Mouse (Mus musculus): ENCODE results near the gene Podxl. TPM values are rescaled to one million over a fixed set of nuclear protein-coding genes. Genes with fewer than 3 reads are reported as not detected.
"Not testable (repeated sequence)": the region's sequence is repeated elsewhere in the genome, so short reads cannot be mapped to it uniquely, and the experiment has no call there.

The Podxl gene
- polyA plus RNA-seq, 1 experiment from 2014 or later, result 36.2 TPM

GRCm38 (mm10) chr6:31575063-31575462 is 11.3 kb upstream of the Podxl start:
- WGBS, result 68% methylated on average over 4 of the region's 4 CpGs
- no peaks in the 10 kb centered on the region for H3K27me3 ChIP-seq (replicated peaks; ENCODE audit: control insufficient read depth, insufficient read depth, low read length)
- no peak for ATAC-seq
- H3K4me1 ChIP-seq (ENCODE audit: control insufficient read depth, insufficient read depth, low read length), result no peaks in the 10 kb centered on the region
- no peaks in the 10 kb centered on the region for H3K9me3 ChIP-seq (ENCODE audit: control insufficient read depth, low read length)
- H3K4me3 ChIP-seq (ENCODE audit: low read length), result no peak overlapping the region
- no peak overlapping the region for H3K27ac ChIP-seq (ENCODE audit: low read length)
- H3K4me2 ChIP-seq (ENCODE audit: low read depth, low read length), result no peak overlapping the region
- H3K9ac ChIP-seq (ENCODE audit: low read depth, low read length), result no peak overlapping the region
- H3K36me3 ChIP-seq (ENCODE audit: control insufficient read depth, insufficient read depth, low read length), result no peaks in the 10 kb centered on the region

- WGBS, result 65% methylated on average over 3 of the region's 3 CpGs
- Histone ChIP-seq H3K9me3 (ENCODE audit: control insufficient read depth, low read length) (no peaks in the 10 kb centered on the region), H3K4me2 (ENCODE audit: low read depth, low read length) (no peak overlapping the region), H3K36me3 (ENCODE audit: control insufficient read depth, insufficient read depth, low read length) (no peaks in the 10 kb centered on the region), H3K4me1 (ENCODE audit: control insufficient read depth, insufficient read depth, low read length) (peaks cover 3% of the 10 kb centered on the region; the same call in 1 of the 2 replicates), H3K9ac (ENCODE audit: low read depth, low read length) (no peak overlapping the region), H3K4me3 (ENCODE audit: low read length) (no peak overlapping the region), H3K27ac (ENCODE audit: low read length) (no peak overlapping the region), H3K27me3 (replicated peaks; ENCODE audit: control insufficient read depth, insufficient read depth, low read length) (no peaks in the 10 kb centered on the region)
- ATAC-seq, result no peak
These were observed 7.7 kb upstream of the Podxl start for GRCm38 (mm10) chr6:31571459-31571858.

- Histone ChIP-seq H3K27ac (ENCODE audit: low read length) (no peak overlapping the region), H3K4me3 (ENCODE audit: low read length) (no peak overlapping the region), H3K4me1 (ENCODE audit: control insufficient read depth, insufficient read depth, low read length) (peaks cover 14% of the 10 kb centered on the region), H3K27me3 (replicated peaks; ENCODE audit: control insufficient read depth, insufficient read depth, low read length) (0 out of 2 replicates have a peak, but pooled peaks cover 7% of the 10 kb centered on the region), H3K4me2 (ENCODE audit: low read depth, low read length) (no peak overlapping the region), H3K9ac (ENCODE audit: low read depth, low read length) (no peak overlapping the region), H3K9me3 (ENCODE audit: control insufficient read depth, low read length) (no peaks in the 10 kb centered on the region), H3K36me3 (ENCODE audit: control insufficient read depth, insufficient read depth, low read length) (no peaks in the 10 kb centered on the region)
- no peak for ATAC-seq
- 32% methylated on average over 7 of the region's 7 CpGs for WGBS
These were observed 4.4 kb upstream of the Podxl start for GRCm38 (mm10) chr6:31568070-31568595.

DNA sequence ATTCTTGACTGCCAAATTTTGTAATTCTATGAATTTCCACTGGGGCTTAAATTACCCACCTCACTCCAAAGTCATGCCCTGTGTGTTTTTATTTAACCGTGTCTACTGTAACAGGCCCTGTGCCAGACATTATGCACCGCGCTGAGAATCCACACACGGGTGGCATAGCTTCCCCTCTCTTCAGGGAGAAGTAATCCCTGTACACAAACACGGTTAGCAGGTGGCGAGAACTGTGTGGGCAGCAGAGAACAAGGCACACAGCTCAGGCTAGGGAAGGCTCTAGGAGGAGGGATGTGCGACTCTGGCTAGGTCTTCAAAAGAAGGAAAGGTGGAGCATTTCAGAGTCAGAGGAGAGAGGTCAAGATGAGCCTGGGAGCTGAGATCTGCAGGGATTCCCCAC is 3.4 kb upstream of the Podxl start:
- no peak overlapping the region for H3K27ac ChIP-seq (ENCODE audit: low read length)
- no peaks in the 10 kb centered on the region for H3K9me3 ChIP-seq (ENCODE audit: control insufficient read depth, low read length)
- WGBS, result 47% methylated on average over 7 of the region's 7 CpGs
- no peak for ATAC-seq
- H3K4me2 ChIP-seq (ENCODE audit: low read depth, low read length), result no peak overlapping the region
- peaks cover 14% of the 10 kb centered on the region for H3K4me1 ChIP-seq (ENCODE audit: control insufficient read depth, insufficient read depth, low read length)
- no peak overlapping the region for H3K9ac ChIP-seq (ENCODE audit: low read depth, low read length)
- 0 out of 2 replicates have a peak, but pooled peaks cover 7% of the 10 kb centered on the region for H3K27me3 ChIP-seq (replicated peaks; ENCODE audit: control insufficient read depth, insufficient read depth, low read length)
- H3K4me3 ChIP-seq (ENCODE audit: low read length), result no peak overlapping the region
- H3K36me3 ChIP-seq (ENCODE audit: control insufficient read depth, insufficient read depth, low read length), result no peaks in the 10 kb centered on the region

GRCm38 (mm10) chr6:31564901-31565391 is 1.2 kb upstream of the Podxl start:
- Histone ChIP-seq H3K4me3 (ENCODE audit: low read length) (peak overlapping the region; percentile 6; the same call in 1 of the 2 replicates), H3K36me3 (ENCODE audit: control insufficient read depth, insufficient read depth, low read length) (no peaks in the 10 kb centered on the region), H3K9me3 (ENCODE audit: control insufficient read depth, low read length) (no peaks in the 10 kb centered on the region), H3K27ac (ENCODE audit: low read length) (no peak overlapping the region), H3K4me2 (ENCODE audit: low read depth, low read length) (peak overlapping the region; percentile 87), H3K27me3 (replicated peaks; ENCODE audit: control insufficient read depth, insufficient read depth, low read length) (0 out of 2 replicates have a peak, but pooled peaks cover 7% of the 10 kb centered on the region), H3K9ac (ENCODE audit: low read depth, low read length) (no peak overlapping the region), H3K4me1 (ENCODE audit: control insufficient read depth, insufficient read depth, low read length) (peaks cover 22% of the 10 kb centered on the region)
- WGBS, result 14% methylated on average over 17 of the region's 17 CpGs
- ATAC-seq, result no peak

GRCm38 (mm10) chr6:31564182-31564531 is 376 bp upstream of the Podxl start:
- ATAC-seq, result no peak; the same call in 1 of the 2 replicates
- under 1% methylated on average over 18 of the region's 18 CpGs for WGBS
- Histone ChIP-seq H3K27me3 (replicated peaks; ENCODE audit: control insufficient read depth, insufficient read depth, low read length) (0 out of 2 replicates have a peak, but pooled peaks cover 7% of the 10 kb centered on the region), H3K4me2 (ENCODE audit: low read depth, low read length) (peak overlapping the region; percentile 87), H3K9me3 (ENCODE audit: control insufficient read depth, low read length) (no peaks in the 10 kb centered on the region), H3K9ac (ENCODE audit: low read depth, low read length) (peak overlapping the region; percentile 84), H3K27ac (ENCODE audit: low read length) (no peak overlapping the region), H3K4me1 (ENCODE audit: control insufficient read depth, insufficient read depth, low read length) (peaks cover 22% of the 10 kb centered on the region), H3K4me3 (ENCODE audit: low read length) (peak overlapping the region; percentile 76), H3K36me3 (ENCODE audit: control insufficient read depth, insufficient read depth, low read length) (no peaks in the 10 kb centered on the region)

DNA sequence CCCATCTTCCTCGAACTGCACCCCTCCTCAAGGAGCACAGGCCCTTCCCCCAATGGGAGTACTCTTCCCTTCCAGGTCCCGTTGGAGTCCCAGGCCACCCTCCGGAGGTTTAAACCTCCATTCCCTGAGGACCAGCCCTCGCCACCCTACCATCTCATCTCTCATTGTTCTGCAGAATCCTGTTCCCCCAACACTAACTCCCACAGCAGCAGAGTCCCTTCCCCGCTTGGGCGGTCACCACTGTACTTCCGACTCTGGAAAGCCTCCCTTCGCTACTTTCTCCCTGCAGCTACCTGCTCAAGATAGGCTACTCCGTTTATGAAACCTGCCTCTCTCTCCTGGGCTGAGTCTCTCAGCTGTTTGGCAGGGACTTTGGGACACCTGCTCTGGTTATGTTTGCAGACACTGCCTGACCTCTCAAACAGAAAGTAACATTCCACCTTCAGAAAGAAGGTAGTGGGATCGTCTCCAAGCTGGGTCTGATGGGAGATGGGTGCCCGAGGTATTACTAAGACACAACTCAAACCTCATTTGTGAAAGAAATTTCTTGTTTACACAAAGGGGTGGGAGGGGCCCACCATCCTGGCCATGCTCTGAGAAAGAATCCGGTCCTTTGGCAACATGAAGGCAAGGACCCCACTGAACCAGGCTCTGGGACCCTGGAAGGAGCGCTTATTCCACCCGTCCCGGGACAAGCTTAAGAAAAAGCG is 1.3 kb downstream of the Podxl start:
- ATAC-seq, result no peak
- peaks cover 19% of the 10 kb centered on the region for H3K4me1 ChIP-seq (ENCODE audit: control insufficient read depth, insufficient read depth, low read length)
- H3K4me2 ChIP-seq (ENCODE audit: low read depth, low read length), result peak overlapping the region; percentile 87
- H3K9me3 ChIP-seq (ENCODE audit: control insufficient read depth, low read length), result no peaks in the 10 kb centered on the region
- 0 out of 2 replicates have a peak, but pooled peaks cover 7% of the 10 kb centered on the region for H3K27me3 ChIP-seq (replicated peaks; ENCODE audit: control insufficient read depth, insufficient read depth, low read length)
- H3K36me3 ChIP-seq (ENCODE audit: control insufficient read depth, insufficient read depth, low read length), result no peaks in the 10 kb centered on the region
- H3K4me3 ChIP-seq (ENCODE audit: low read length), result peak overlapping the region; percentile 76
- peak overlapping the region; percentile 73 for H3K27ac ChIP-seq (ENCODE audit: low read length)
- WGBS, result 10% methylated on average over 16 of the region's 16 CpGs
- H3K9ac ChIP-seq (ENCODE audit: low read depth, low read length), result peak overlapping the region; percentile 84

GRCm38 (mm10) chr6:31561948-31562347 is 1.8 kb downstream of the Podxl start:
- WGBS, result 46% methylated on average over 3 of the region's 3 CpGs
- ATAC-seq; H3K27me3 ChIP-seq (replicated peaks; ENCODE audit: control insufficient read depth, insufficient read depth, low read length); H3K9me3 ChIP-seq (ENCODE audit: control insufficient read depth, low read length); H3K36me3 ChIP-seq (ENCODE audit: control insufficient read depth, insufficient read depth, low read length): not testable (repeated sequence)
- Histone ChIP-seq H3K9ac (ENCODE audit: low read depth, low read length) (peak overlapping the region; percentile 84), H3K4me1 (ENCODE audit: control insufficient read depth, insufficient read depth, low read length) (peaks cover 19% of the 10 kb centered on the region), H3K4me2 (ENCODE audit: low read depth, low read length) (peak overlapping the region; percentile 87), H3K27ac (ENCODE audit: low read length) (peak overlapping the region; percentile 73), H3K4me3 (ENCODE audit: low read length) (peak overlapping the region; percentile 76)

DNA sequence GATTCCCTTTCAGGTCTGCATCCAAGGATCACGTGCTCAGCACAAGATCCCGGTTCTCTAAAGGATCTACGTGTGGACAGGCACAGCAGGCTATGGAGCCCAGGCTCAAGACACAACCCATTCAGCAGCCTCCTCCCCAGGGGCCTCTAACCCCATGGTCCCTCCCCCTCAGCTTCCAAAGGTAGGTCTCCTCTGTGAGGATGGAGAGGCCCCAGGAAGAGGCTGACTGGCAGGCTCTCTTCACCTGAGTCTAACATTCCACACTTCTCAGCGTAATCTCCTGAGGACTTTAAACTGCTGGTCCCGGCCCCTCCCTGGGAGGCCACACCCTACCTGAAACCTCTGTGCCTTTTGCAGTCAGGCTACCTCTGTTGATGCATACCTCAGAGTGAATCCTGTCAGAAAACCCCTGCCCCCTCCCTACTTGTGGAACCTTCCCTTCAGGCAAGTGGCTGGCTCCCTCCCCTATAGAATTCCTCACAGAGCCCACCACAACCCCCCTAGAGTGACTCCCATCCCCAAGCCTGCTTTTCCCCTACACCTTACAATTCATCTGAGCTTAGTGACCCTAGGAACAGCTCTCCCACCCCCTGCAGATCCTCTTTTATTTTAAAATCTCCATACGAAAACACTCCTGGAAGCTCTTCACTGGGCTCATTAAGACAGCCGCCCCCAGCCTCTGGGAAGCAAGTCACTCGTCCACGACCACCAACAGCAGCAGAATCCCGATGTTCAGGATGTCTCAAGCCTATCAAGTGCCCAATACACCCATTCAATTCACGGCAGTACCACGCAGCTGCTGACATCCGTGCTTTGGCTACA is 3.4 kb downstream of the Podxl start:
- Histone ChIP-seq H3K4me3 (ENCODE audit: low read length) (peak overlapping the region; percentile 16), H3K9me3 (ENCODE audit: control insufficient read depth, low read length) (no peaks in the 10 kb centered on the region), H3K27ac (ENCODE audit: low read length) (peak overlapping the region; percentile 84), H3K4me1 (ENCODE audit: control insufficient read depth, insufficient read depth, low read length) (peaks cover 19% of the 10 kb centered on the region), H3K36me3 (ENCODE audit: control insufficient read depth, insufficient read depth, low read length) (no peaks in the 10 kb centered on the region), H3K9ac (ENCODE audit: low read depth, low read length) (peak overlapping the region; percentile 45), H3K27me3 (replicated peaks; ENCODE audit: control insufficient read depth, insufficient read depth, low read length) (0 out of 2 replicates have a peak, but pooled peaks cover 7% of the 10 kb centered on the region), H3K4me2 (ENCODE audit: low read depth, low read length) (peak overlapping the region; percentile 43)
- 25% methylated on average over 13 of the region's 13 CpGs for WGBS
- peak; percentile 91 for ATAC-seq
